Mouse (Mus musculus): ENCODE measurements around the gene Xpo4. TPM values are rescaled to one million over a fixed set of nuclear protein-coding genes. Genes with fewer than 3 reads are reported as not detected.

Xpo4 gene
- polyA plus RNA-seq, 1 experiment from 2014 or later: 36.7 TPM

- H3K4me3 ChIP-seq (ENCODE audit: low read length): no peak overlapping the region
- ATAC-seq (ENCODE audit: low FRiP score, low TSS enrichment): peak; percentile 37; the same call in 1 of the 2 replicates
- H3K27me3 ChIP-seq (ENCODE audit: control insufficient read depth, insufficient read depth, low read length): no peaks in the 10 kb centered on the region
- no peak overlapping the region; the same call in 1 of the 2 replicates for H3K27ac ChIP-seq (ENCODE audit: low read depth, low read length)
- H3K9ac ChIP-seq (ENCODE audit: low read depth, low read length): no peak overlapping the region
- no peak overlapping the region for H3K4me2 ChIP-seq (replicated peaks; ENCODE audit: low read depth, low read length)
- no peaks in the 10 kb centered on the region for H3K9me3 ChIP-seq (ENCODE audit: control insufficient read depth, low read length)
- peaks cover 9% of the 10 kb centered on the region; the same call in 1 of the 2 replicates for H3K4me1 ChIP-seq (ENCODE audit: control insufficient read depth, insufficient read depth, low read length)
- WGBS: 24% methylated on average over 8 of the region's 8 CpGs
- no peaks in the 10 kb centered on the region for H3K36me3 ChIP-seq (ENCODE audit: control insufficient read depth, insufficient read depth, low read length)
Measured at GRCm38 (mm10) chr14:57534961-57535360, 130.3 kb downstream of the Xpo4 start.

DNA sequence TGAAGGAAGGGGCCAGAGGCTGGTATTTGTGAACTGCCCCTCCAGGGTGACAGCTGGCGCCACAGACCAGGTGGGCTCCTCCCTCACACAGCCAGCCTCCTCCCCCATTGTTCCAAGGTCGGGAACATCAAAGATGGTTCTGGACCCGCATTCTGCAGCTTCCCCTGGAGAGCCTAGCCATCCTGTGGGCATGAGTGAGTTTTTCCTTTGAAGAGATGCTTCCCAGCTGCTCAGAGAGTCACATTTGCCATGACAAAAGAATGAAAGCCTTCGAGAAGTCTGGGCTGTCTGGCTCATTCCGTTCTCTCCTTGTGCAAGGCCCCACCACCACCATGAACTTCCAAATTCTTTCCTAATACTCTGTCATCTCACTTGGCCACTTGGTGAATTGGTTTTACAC is 130.9 kb downstream of the Xpo4 start:
- H3K4me1 ChIP-seq (ENCODE audit: control insufficient read depth, insufficient read depth, low read length): peaks cover 9% of the 10 kb centered on the region; the same call in 1 of the 2 replicates
- H3K4me3 ChIP-seq (ENCODE audit: low read length): no peak overlapping the region
- no peaks in the 10 kb centered on the region for H3K9me3 ChIP-seq (ENCODE audit: control insufficient read depth, low read length)
- H3K27me3 ChIP-seq (ENCODE audit: control insufficient read depth, insufficient read depth, low read length): no peaks in the 10 kb centered on the region
- H3K9ac ChIP-seq (ENCODE audit: low read depth, low read length): no peak overlapping the region
- ATAC-seq (ENCODE audit: low FRiP score, low TSS enrichment): no peak
- H3K4me2 ChIP-seq (replicated peaks; ENCODE audit: low read depth, low read length): no peak overlapping the region
- H3K27ac ChIP-seq (ENCODE audit: low read depth, low read length): no peak overlapping the region
- no peaks in the 10 kb centered on the region for H3K36me3 ChIP-seq (ENCODE audit: control insufficient read depth, insufficient read depth, low read length)
- WGBS: 10% methylated on average over 5 of the region's 5 CpGs

GRCm38 (mm10) chr14:57533841-57534240 is 131.4 kb downstream of the Xpo4 start:
- no peaks in the 10 kb centered on the region for H3K9me3 ChIP-seq (ENCODE audit: control insufficient read depth, low read length)

DNA sequence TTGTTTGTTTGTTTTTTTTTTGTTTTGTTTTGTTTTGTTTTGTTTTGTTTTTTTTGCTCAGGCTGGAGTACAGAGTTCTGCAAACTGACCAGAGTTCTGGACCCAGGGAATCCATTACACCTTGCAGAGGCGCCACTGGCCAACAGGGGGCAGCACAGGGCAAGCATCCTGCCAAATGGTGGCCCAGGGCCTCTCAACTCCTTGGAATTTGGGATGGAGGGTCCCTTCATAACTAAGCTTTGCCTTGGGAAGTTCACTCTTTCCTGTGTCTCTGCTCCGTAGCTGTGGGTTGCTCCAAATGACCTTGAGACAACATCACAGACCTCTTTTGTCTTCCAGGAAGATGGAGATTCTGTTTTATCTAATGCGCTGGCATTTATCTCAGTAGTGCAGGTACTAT is 132.0 kb downstream of the Xpo4 start:
- no peaks in the 10 kb centered on the region for H3K36me3 ChIP-seq (ENCODE audit: control insufficient read depth, insufficient read depth, low read length)
- H3K9ac ChIP-seq (ENCODE audit: low read depth, low read length): no peak overlapping the region
- no peak overlapping the region for H3K27ac ChIP-seq (ENCODE audit: low read depth, low read length)
- no peak overlapping the region for H3K4me2 ChIP-seq (replicated peaks; ENCODE audit: low read depth, low read length)
- no peak for ATAC-seq (ENCODE audit: low FRiP score, low TSS enrichment)
- peaks cover 9% of the 10 kb centered on the region; the same call in 1 of the 2 replicates for H3K4me1 ChIP-seq (ENCODE audit: control insufficient read depth, insufficient read depth, low read length)
- WGBS: 41% methylated on average over 3 of the region's 3 CpGs
- H3K4me3 ChIP-seq (ENCODE audit: low read length): no peak overlapping the region
- no peaks in the 10 kb centered on the region for H3K27me3 ChIP-seq (ENCODE audit: control insufficient read depth, insufficient read depth, low read length)
- no peaks in the 10 kb centered on the region for H3K9me3 ChIP-seq (ENCODE audit: control insufficient read depth, low read length)

More at GRCm38 (mm10) chr14:57533841-57534240, 131.4 kb downstream of the Xpo4 start:
- 17% methylated on average over 11 of the region's 11 CpGs for WGBS
- H3K4me3 ChIP-seq (ENCODE audit: low read length): no peak overlapping the region
- peaks cover 9% of the 10 kb centered on the region; the same call in 1 of the 2 replicates for H3K4me1 ChIP-seq (ENCODE audit: control insufficient read depth, insufficient read depth, low read length)
- H3K27me3 ChIP-seq (ENCODE audit: control insufficient read depth, insufficient read depth, low read length): no peaks in the 10 kb centered on the region
- H3K27ac ChIP-seq (ENCODE audit: low read depth, low read length): no peak overlapping the region
- no peaks in the 10 kb centered on the region for H3K36me3 ChIP-seq (ENCODE audit: control insufficient read depth, insufficient read depth, low read length)
- H3K9ac ChIP-seq (ENCODE audit: low read depth, low read length): no peak overlapping the region
- H3K4me2 ChIP-seq (replicated peaks; ENCODE audit: low read depth, low read length): no peak overlapping the region
- ATAC-seq (ENCODE audit: low FRiP score, low TSS enrichment): no peak

GRCm38 (mm10) chr14:57532577-57532976 is 132.7 kb downstream of the Xpo4 start:
- no peak overlapping the region for H3K4me3 ChIP-seq (ENCODE audit: low read length)
- H3K27me3 ChIP-seq (ENCODE audit: control insufficient read depth, insufficient read depth, low read length): no peaks in the 10 kb centered on the region
- H3K4me2 ChIP-seq (replicated peaks; ENCODE audit: low read depth, low read length): no peak overlapping the region
- H3K9me3 ChIP-seq (ENCODE audit: control insufficient read depth, low read length): no peaks in the 10 kb centered on the region
- no peak overlapping the region for H3K27ac ChIP-seq (ENCODE audit: low read depth, low read length)
- ATAC-seq (ENCODE audit: low FRiP score, low TSS enrichment): no peak
- H3K9ac ChIP-seq (ENCODE audit: low read depth, low read length): no peak overlapping the region
- peaks cover 9% of the 10 kb centered on the region; the same call in 1 of the 2 replicates for H3K4me1 ChIP-seq (ENCODE audit: control insufficient read depth, insufficient read depth, low read length)
- no peaks in the 10 kb centered on the region for H3K36me3 ChIP-seq (ENCODE audit: control insufficient read depth, insufficient read depth, low read length)
- 89% methylated on average over 3 of the region's 3 CpGs for WGBS

- Histone ChIP-seq H3K9ac (ENCODE audit: low read depth, low read length) (no peak overlapping the region), H3K4me2 (replicated peaks; ENCODE audit: low read depth, low read length) (no peak overlapping the region), H3K9me3 (ENCODE audit: control insufficient read depth, low read length) (no peaks in the 10 kb centered on the region), H3K36me3 (ENCODE audit: control insufficient read depth, insufficient read depth, low read length) (no peaks in the 10 kb centered on the region), H3K27me3 (ENCODE audit: control insufficient read depth, insufficient read depth, low read length) (no peaks in the 10 kb centered on the region), H3K4me3 (ENCODE audit: low read length) (no peak overlapping the region), H3K4me1 (ENCODE audit: control insufficient read depth, insufficient read depth, low read length) (peaks cover 9% of the 10 kb centered on the region; the same call in 1 of the 2 replicates), H3K27ac (ENCODE audit: low read depth, low read length) (no peak overlapping the region)
- WGBS: 76% methylated on average over 5 of the region's 5 CpGs
- ATAC-seq (ENCODE audit: low FRiP score, low TSS enrichment): no peak
Measured at GRCm38 (mm10) chr14:57529786-57530515, 135.3 kb downstream of the Xpo4 start.

DNA sequence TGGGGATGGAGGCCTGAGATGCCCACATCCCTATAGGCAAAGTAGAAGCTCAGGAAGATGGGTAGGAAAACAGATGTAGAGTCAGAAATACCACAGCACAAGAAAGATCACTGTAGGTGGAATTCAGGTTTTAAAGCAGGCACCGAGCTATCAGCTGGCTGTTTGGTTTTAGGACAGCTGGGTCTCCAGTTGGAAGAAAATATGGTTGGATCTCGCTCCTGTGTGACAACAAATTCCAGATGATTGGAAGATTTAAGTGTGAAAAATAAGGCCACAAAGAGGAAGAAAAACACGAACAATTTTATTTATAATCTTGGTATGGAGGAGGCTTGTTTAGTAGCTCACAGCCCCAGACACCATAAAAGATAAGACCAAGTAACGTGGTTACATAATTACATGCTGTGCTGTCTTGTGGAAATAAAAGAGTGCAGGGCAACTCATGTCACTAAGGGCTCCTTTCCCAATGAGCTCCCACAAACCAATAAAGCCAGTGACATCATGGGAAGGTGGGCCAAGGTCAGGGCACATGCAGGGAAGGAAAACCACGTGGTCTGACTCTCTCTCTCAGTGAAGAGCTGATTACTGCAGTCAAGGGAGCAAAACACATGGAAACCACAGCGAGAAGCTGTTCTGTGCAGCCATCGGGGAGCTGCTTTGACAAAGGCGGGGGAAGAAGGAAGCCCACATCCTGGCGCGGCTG is 136.0 kb downstream of the Xpo4 start:
- ATAC-seq (ENCODE audit: low FRiP score, low TSS enrichment): no peak

GRCm38 (mm10) chr14:57527598-57527997 is 137.6 kb downstream of the Xpo4 start:
- peaks cover 4% of the 10 kb centered on the region; the same call in 1 of the 2 replicates for H3K4me1 ChIP-seq (ENCODE audit: control insufficient read depth, insufficient read depth, low read length)
- ATAC-seq (ENCODE audit: low FRiP score, low TSS enrichment): no peak
- H3K9ac ChIP-seq (ENCODE audit: low read depth, low read length): no peak overlapping the region
- no peak overlapping the region for H3K27ac ChIP-seq (ENCODE audit: low read depth, low read length)
- no peak overlapping the region for H3K4me2 ChIP-seq (replicated peaks; ENCODE audit: low read depth, low read length)
- no peaks in the 10 kb centered on the region for H3K36me3 ChIP-seq (ENCODE audit: control insufficient read depth, insufficient read depth, low read length)
- no peak overlapping the region for H3K4me3 ChIP-seq (ENCODE audit: low read length)
- WGBS: 49% methylated on average over 2 of the region's 2 CpGs
- peaks cover 7% of the 10 kb centered on the region; the same call in 1 of the 2 replicates for H3K27me3 ChIP-seq (ENCODE audit: control insufficient read depth, insufficient read depth, low read length)
- H3K9me3 ChIP-seq (ENCODE audit: control insufficient read depth, low read length): no peaks in the 10 kb centered on the region

More for the DNA sequence above, 136.0 kb downstream of the Xpo4 start:
- H3K36me3 ChIP-seq (ENCODE audit: control insufficient read depth, insufficient read depth, low read length): no peaks in the 10 kb centered on the region
- peaks cover 4% of the 10 kb centered on the region; the same call in 1 of the 2 replicates for H3K4me1 ChIP-seq (ENCODE audit: control insufficient read depth, insufficient read depth, low read length)
- no peak overlapping the region for H3K4me2 ChIP-seq (replicated peaks; ENCODE audit: low read depth, low read length)
- H3K27me3 ChIP-seq (ENCODE audit: control insufficient read depth, insufficient read depth, low read length): no peaks in the 10 kb centered on the region; the same call in 1 of the 2 replicates
- no peak overlapping the region for H3K27ac ChIP-seq (ENCODE audit: low read depth, low read length)
- H3K4me3 ChIP-seq (ENCODE audit: low read length): no peak overlapping the region
- H3K9me3 ChIP-seq (ENCODE audit: control insufficient read depth, low read length): no peaks in the 10 kb centered on the region
- 49% methylated on average over 10 of the region's 10 CpGs for WGBS
- H3K9ac ChIP-seq (ENCODE audit: low read depth, low read length): no peak overlapping the region
